Mouse (Mus musculus): ENCODE results near the gene Ptpn6. TPM values are rescaled to one million over a fixed set of nuclear protein-coding genes. Genes with fewer than 3 reads are reported as not detected.

Gene Ptpn6
- polyA plus RNA-seq, 1 experiment from 2014 or later, result 5.6 TPM

- DNase-seq (no peak), ATAC-seq (ENCODE audit: low FRiP score, low TSS enrichment) (no peak)
- Histone ChIP-seq H3K4me3 (replicated peaks; ENCODE audit: low read depth, low read length) (no peak overlapping the region), H3K36me3 (ENCODE audit: control insufficient read depth, insufficient read depth, low read length) (no peaks in the 10 kb centered on the region), H3K27ac (replicated peaks; ENCODE audit: low read depth, low read length) (no peak overlapping the region), H3K9ac (replicated peaks; ENCODE audit: low read length) (no peak overlapping the region), H3K9me3 (ENCODE audit: control insufficient read depth, low read length) (no peaks in the 10 kb centered on the region), H3K4me2 (ENCODE audit: low read length) (no peak overlapping the region), H3K4me1 (ENCODE audit: control insufficient read depth, insufficient read depth, low read length) (no peaks in the 10 kb centered on the region), H3K27me3 (ENCODE audit: control insufficient read depth, insufficient read depth, low read length) (no peaks in the 10 kb centered on the region)
- 94% methylated on average over 3 of the region's 3 CpGs for WGBS
Observed at GRCm38 (mm10) chr6:124679486-124679885, 59.0 kb downstream of the Ptpn6 start.

GRCm38 (mm10) chr6:124678769-124679168, 59.7 kb downstream of the Ptpn6 start:
- Histone ChIP-seq H3K4me2 (ENCODE audit: low read length) (no peak overlapping the region), H3K36me3 (ENCODE audit: control insufficient read depth, insufficient read depth, low read length) (no peaks in the 10 kb centered on the region), H3K4me1 (ENCODE audit: control insufficient read depth, insufficient read depth, low read length) (no peaks in the 10 kb centered on the region), H3K27me3 (ENCODE audit: control insufficient read depth, insufficient read depth, low read length) (no peaks in the 10 kb centered on the region), H3K27ac (replicated peaks; ENCODE audit: low read depth, low read length) (no peak overlapping the region), H3K9me3 (ENCODE audit: control insufficient read depth, low read length) (no peaks in the 10 kb centered on the region), H3K4me3 (replicated peaks; ENCODE audit: low read depth, low read length) (no peak overlapping the region), H3K9ac (replicated peaks; ENCODE audit: low read length) (no peak overlapping the region)
- DNase-seq (no peak), ATAC-seq (ENCODE audit: low FRiP score, low TSS enrichment) (no peak)
- WGBS, result 94% methylated on average over 7 of the region's 7 CpGs

DNA sequence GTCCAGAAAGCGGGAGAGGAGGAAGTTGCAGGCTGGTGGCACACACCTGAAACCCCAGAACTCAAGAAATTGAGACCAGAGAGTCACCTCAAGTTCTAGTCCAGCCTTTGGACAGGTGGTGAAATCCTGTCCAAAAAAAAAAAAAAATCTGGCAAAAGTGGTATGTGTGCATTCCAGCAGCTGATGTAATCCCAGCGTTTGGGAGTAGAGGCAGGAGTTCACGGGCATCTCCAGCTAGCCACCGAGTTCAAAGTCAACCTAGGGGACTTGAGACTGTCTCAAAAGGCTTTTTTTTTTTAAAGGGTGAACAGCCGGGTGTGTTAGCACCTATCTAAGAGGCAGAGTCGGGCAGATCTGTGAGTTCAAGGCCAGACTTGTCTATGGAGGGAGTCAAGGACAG, 62.3 kb downstream of the Ptpn6 start:
- Histone ChIP-seq H3K4me2 (ENCODE audit: low read length) (no peak overlapping the region), H3K27ac (replicated peaks; ENCODE audit: low read depth, low read length) (no peak overlapping the region), H3K36me3 (ENCODE audit: control insufficient read depth, insufficient read depth, low read length) (no peaks in the 10 kb centered on the region), H3K9ac (replicated peaks; ENCODE audit: low read length) (no peak overlapping the region), H3K4me1 (ENCODE audit: control insufficient read depth, insufficient read depth, low read length) (no peaks in the 10 kb centered on the region), H3K27me3 (ENCODE audit: control insufficient read depth, insufficient read depth, low read length) (no peaks in the 10 kb centered on the region), H3K4me3 (replicated peaks; ENCODE audit: low read depth, low read length) (no peak overlapping the region), H3K9me3 (ENCODE audit: control insufficient read depth, low read length) (no peaks in the 10 kb centered on the region)
- ATAC-seq (ENCODE audit: low FRiP score, low TSS enrichment) (no peak), DNase-seq (no peak)
- WGBS, result 94% methylated on average over 6 of the region's 6 CpGs

DNA sequence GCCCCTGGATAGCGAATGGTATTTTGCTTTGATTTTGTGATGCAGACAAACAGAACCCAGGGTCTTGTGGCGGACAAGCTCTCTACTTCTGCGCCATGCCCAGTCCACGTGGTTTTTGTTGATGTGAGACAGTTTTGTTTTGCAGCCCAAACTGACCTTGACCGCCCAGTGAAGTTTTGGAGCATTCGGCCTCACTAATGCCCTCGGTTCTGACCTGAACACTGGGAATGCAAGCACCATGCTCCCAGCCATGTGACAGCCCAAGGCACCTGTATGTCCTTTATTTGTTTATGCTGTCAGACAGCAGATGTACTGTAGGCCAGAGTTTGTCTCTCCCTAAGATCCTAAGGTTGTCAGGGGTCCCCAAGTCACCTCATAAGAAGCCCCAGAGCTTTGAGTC, 63.9 kb downstream of the Ptpn6 start:
- H3K4me1 ChIP-seq (ENCODE audit: control insufficient read depth, insufficient read depth, low read length), result no peaks in the 10 kb centered on the region
- no peak overlapping the region for H3K9ac ChIP-seq (replicated peaks; ENCODE audit: low read length)
- H3K4me3 ChIP-seq (replicated peaks; ENCODE audit: low read depth, low read length), result no peak overlapping the region
- no peak for DNase-seq
- no peaks in the 10 kb centered on the region for H3K9me3 ChIP-seq (ENCODE audit: control insufficient read depth, low read length)
- no peak overlapping the region for H3K4me2 ChIP-seq (ENCODE audit: low read length)
- WGBS, result 96% methylated on average over 7 of the region's 7 CpGs
- H3K27me3 ChIP-seq (ENCODE audit: control insufficient read depth, insufficient read depth, low read length), result no peaks in the 10 kb centered on the region
- no peak for ATAC-seq (ENCODE audit: low FRiP score, low TSS enrichment)
- no peak overlapping the region for H3K27ac ChIP-seq (replicated peaks; ENCODE audit: low read depth, low read length)
- H3K36me3 ChIP-seq (ENCODE audit: control insufficient read depth, insufficient read depth, low read length), result no peaks in the 10 kb centered on the region

GRCm38 (mm10) chr6:124673619-124674018, 64.9 kb downstream of the Ptpn6 start:
- WGBS, result 88% methylated on average over 9 of the region's 9 CpGs
- Histone ChIP-seq H3K4me3 (replicated peaks; ENCODE audit: low read depth, low read length) (no peak overlapping the region), H3K27ac (replicated peaks; ENCODE audit: low read depth, low read length) (no peak overlapping the region), H3K9me3 (ENCODE audit: control insufficient read depth, low read length) (no peaks in the 10 kb centered on the region), H3K27me3 (ENCODE audit: control insufficient read depth, insufficient read depth, low read length) (no peaks in the 10 kb centered on the region), H3K9ac (replicated peaks; ENCODE audit: low read length) (no peak overlapping the region), H3K4me2 (ENCODE audit: low read length) (no peak overlapping the region), H3K36me3 (ENCODE audit: control insufficient read depth, insufficient read depth, low read length) (no peaks in the 10 kb centered on the region), H3K4me1 (ENCODE audit: control insufficient read depth, insufficient read depth, low read length) (no peaks in the 10 kb centered on the region)
- ATAC-seq (ENCODE audit: low FRiP score, low TSS enrichment) (no peak), DNase-seq (no peak)

GRCm38 (mm10) chr6:124672100-124672499, 66.4 kb downstream of the Ptpn6 start:
- no peaks in the 10 kb centered on the region for H3K36me3 ChIP-seq (ENCODE audit: control insufficient read depth, insufficient read depth, low read length)
- H3K4me3 ChIP-seq (replicated peaks; ENCODE audit: low read depth, low read length), result no peak overlapping the region
- DNase-seq (no peak), ATAC-seq (ENCODE audit: low FRiP score, low TSS enrichment) (no peak)
- no peaks in the 10 kb centered on the region for H3K4me1 ChIP-seq (ENCODE audit: control insufficient read depth, insufficient read depth, low read length)
- no peaks in the 10 kb centered on the region for H3K27me3 ChIP-seq (ENCODE audit: control insufficient read depth, insufficient read depth, low read length)
- no peak overlapping the region for H3K9ac ChIP-seq (replicated peaks; ENCODE audit: low read length)
- no peaks in the 10 kb centered on the region for H3K9me3 ChIP-seq (ENCODE audit: control insufficient read depth, low read length)
- H3K27ac ChIP-seq (replicated peaks; ENCODE audit: low read depth, low read length), result no peak overlapping the region
- 76% methylated on average over 6 of the region's 6 CpGs for WGBS
- H3K4me2 ChIP-seq (ENCODE audit: low read length), result no peak overlapping the region

MicroRNA genes within 50 kb of the gene (microRNA counts, 519-probe panel; counts per million panel counts)
- microRNA mmu-miR-141 (not detected), microRNA mmu-miR-200c (not detected)

Small RNAs within 50 kb of the gene (microRNA-seq; reads per million reads assigned to microRNA genes)
- gene Mir141 (2.1 reads per million, percentile 12 among the genes with 10 or more reads in this experiment), gene Mir200c (14.8 reads per million, percentile 37 among the genes with 10 or more reads in this experiment)

Other genes with a start within 250 kb of the Ptpn6 start
- gene C1rl, start 245.6 kb downstream of the Ptpn6 start, polyA plus RNA-seq (2014; fragmentation: Nextera tagmentation; extraction: Ambion mirVana), result 0.09 and 0.27 TPM in 2 replicates
- gene C1ra, start 226.3 kb downstream of the Ptpn6 start, polyA plus RNA-seq (2014; fragmentation: Nextera tagmentation; extraction: Ambion mirVana), result 0.12 TPM in 1 of 2 replicates, not detected in the other
- 0.27 and 0.28 TPM in 2 replicates for gene C1s1, start 196.4 kb downstream of the Ptpn6 start, polyA plus RNA-seq (2014; fragmentation: Nextera tagmentation; extraction: Ambion mirVana)
- not detected in 2 replicates for gene C1rb, start 168.4 kb downstream of the Ptpn6 start, polyA plus RNA-seq (2014; fragmentation: Nextera tagmentation; extraction: Ambion mirVana)
- gene C1s2, start 102.6 kb downstream of the Ptpn6 start, polyA plus RNA-seq (2014; fragmentation: Nextera tagmentation; extraction: Ambion mirVana), result 0.08 TPM in 2 replicates
- 31.9 and 34.6 TPM in 2 replicates for gene Lpcat3, start 75.7 kb downstream of the Ptpn6 start, polyA plus RNA-seq (2014; fragmentation: Nextera tagmentation; extraction: Ambion mirVana)
- gene Emg1, start 26.5 kb downstream of the Ptpn6 start, polyA plus RNA-seq (2014; fragmentation: Nextera tagmentation; extraction: Ambion mirVana), result 111 and 120 TPM in 2 replicates
- gene Phb2, start 26.4 kb downstream of the Ptpn6 start, polyA plus RNA-seq (2014; fragmentation: Nextera tagmentation; extraction: Ambion mirVana), result 249 and 250 TPM in 2 replicates
- gene Grcc10, start 2.7 kb upstream of the Ptpn6 start, polyA plus RNA-seq (2014; fragmentation: Nextera tagmentation; extraction: Ambion mirVana), result 689 and 844 TPM in 2 replicates
- gene Gm45234, start 17.3 kb upstream of the Ptpn6 start, polyA plus RNA-seq (2014; fragmentation: Nextera tagmentation; extraction: Ambion mirVana), result not detected in 2 replicates
- gene Atn1, start 17.8 kb upstream of the Ptpn6 start, polyA plus RNA-seq (2014; fragmentation: Nextera tagmentation; extraction: Ambion mirVana), result 24.4 and 32.3 TPM in 2 replicates
- gene Eno2, start 31.0 kb upstream of the Ptpn6 start, polyA plus RNA-seq (2014; fragmentation: Nextera tagmentation; extraction: Ambion mirVana), result 64.3 and 83.3 TPM in 2 replicates
- 1.4 and 3.2 TPM in 2 replicates for gene Lrrc23, start 41.0 kb upstream of the Ptpn6 start, polyA plus RNA-seq (2014; fragmentation: Nextera tagmentation; extraction: Ambion mirVana)
- 5.9 and 6.3 TPM in 2 replicates for gene Spsb2, start 69.9 kb upstream of the Ptpn6 start, polyA plus RNA-seq (2014; fragmentation: Nextera tagmentation; extraction: Ambion mirVana)
- gene Tpi1, start 75.6 kb upstream of the Ptpn6 start, polyA plus RNA-seq (2014; fragmentation: Nextera tagmentation; extraction: Ambion mirVana), result 343 and 349 TPM in 2 replicates
- 184 and 191 TPM in 2 replicates for gene Usp5, start 90.8 kb upstream of the Ptpn6 start, polyA plus RNA-seq (2014; fragmentation: Nextera tagmentation; extraction: Ambion mirVana)
- gene Cdca3, start 90.8 kb upstream of the Ptpn6 start, polyA plus RNA-seq (2014; fragmentation: Nextera tagmentation; extraction: Ambion mirVana), result 25.0 and 43.7 TPM in 2 replicates
- gene Gnb3, start 101.6 kb upstream of the Ptpn6 start, polyA plus RNA-seq (2014; fragmentation: Nextera tagmentation; extraction: Ambion mirVana), result 1.7 and 4.5 TPM in 2 replicates
- gene P3h3, start 119.0 kb upstream of the Ptpn6 start, polyA plus RNA-seq (2014; fragmentation: Nextera tagmentation; extraction: Ambion mirVana), result 13.9 and 15.7 TPM in 2 replicates
- 14.7 and 34.9 TPM in 2 replicates for gene Gpr162, start 125.3 kb upstream of the Ptpn6 start, polyA plus RNA-seq (2014; fragmentation: Nextera tagmentation; extraction: Ambion mirVana)
- 0.11 and 0.27 TPM in 2 replicates for gene Cd4, start 149.5 kb upstream of the Ptpn6 start, polyA plus RNA-seq (2014; fragmentation: Nextera tagmentation; extraction: Ambion mirVana)
- gene Lag3, start 173.0 kb upstream of the Ptpn6 start, polyA plus RNA-seq (2014; fragmentation: Nextera tagmentation; extraction: Ambion mirVana), result 3.3 and 3.5 TPM in 2 replicates
- 749 and 823 TPM in 2 replicates for gene Ptms, start 181.4 kb upstream of the Ptpn6 start, polyA plus RNA-seq (2014; fragmentation: Nextera tagmentation; extraction: Ambion mirVana)
- gene Mlf2, start 192.7 kb upstream of the Ptpn6 start, polyA plus RNA-seq (2014; fragmentation: Nextera tagmentation; extraction: Ambion mirVana), result 535 and 570 TPM in 2 replicates
- gene Cops7a, start 226.8 kb upstream of the Ptpn6 start, polyA plus RNA-seq (2014; fragmentation: Nextera tagmentation; extraction: Ambion mirVana), result 85.6 and 85.9 TPM in 2 replicates

Data from midbrain, embryonic 14.5 days (tissue).